Mouse (Mus musculus) megakaryocyte, embryonic 14.5 days (primary cell): ENCODE measurements around the gene Gramd4.

ENCODE experiments used
- FLI1 ChIP-seq: IDR thresholded peaks from 2 replicates; pipeline ENCODE4 v1.6.1; 2012; ENCODE audit warnings: low read length, inconsistent platforms, mixed read lengths
- GATA1 ChIP-seq: IDR thresholded peaks from 3 replicates; pipeline ENCODE4 v1.6.1; 2012; ENCODE audit warnings: mixed read lengths, low read length, inconsistent platforms, borderline replicate concordance

- TF ChIP-seq FLI1 (no peak), GATA1 (no peak)
These were observed 413 bp downstream of the Gramd4 start for GRCm38 (mm10) chr15:86057908-86058307.
